10 mouse cellular contexts compared by ENCODE assay signal in the genomic region with DNA sequence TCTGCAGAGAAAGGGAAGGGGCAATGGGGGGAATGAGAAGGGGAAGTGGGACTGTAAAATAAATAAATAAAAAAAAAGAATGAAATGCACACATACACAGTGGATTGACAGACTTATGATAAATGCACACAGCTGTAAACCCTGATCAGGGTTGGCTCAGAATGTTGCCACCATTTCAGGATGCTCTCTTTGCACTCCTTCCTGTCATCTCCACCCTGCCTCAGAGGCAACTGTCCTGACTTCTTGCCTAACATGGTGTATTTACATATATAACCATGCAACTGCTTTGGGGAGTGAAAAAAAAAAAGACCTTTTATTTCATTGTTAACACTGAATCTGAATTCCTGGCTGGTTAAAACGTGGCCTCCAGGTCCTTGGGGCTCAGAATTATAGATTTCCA.
DNase-seq lines count a peak whose midpoint lies in the region; ATAC-seq and TF ChIP-seq lines count a peak whose summit lies in the region.
"Had no signal": no experiment of that assay in that cellular context is flagged by ENCODE, and none has a peak within 500 bp of the region (broad histone marks: within the 10 kb centered on the region; RNA-seq: fewer than 3 reads in every experiment).

No protein-coding gene starts in this region.

- no peak overlapping the region for H3K4me3 ChIP-seq in heart, embryonic 14.5 days (ENCODE audit: control insufficient read depth in 1 of 2, insufficient read depth in 1 of 2, low read depth in 1 of 2, low read length in 2 of 2)
- H3K4me3 ChIP-seq in midbrain, embryonic 11.5 days (ENCODE audit: low read depth, low read length) = no peak overlapping the region
- no peak overlapping the region for H3K4me3 ChIP-seq in midbrain, embryonic 10.5 days
- no peak overlapping the region for H3K4me3 ChIP-seq in macrophage (ENCODE audit: inconsistent target)
- no peak overlapping the region for H3K4me3 ChIP-seq in stomach, postnatal 0 days (ENCODE audit: low read depth, low read length)
- H3K4me3 ChIP-seq: liver, embryonic 15.5 days had no signal

- DNase-seq in heart, adult 11 months = no peak
- peak; percentile 85 for DNase-seq in midbrain, embryonic 11.5 days (ENCODE audit: low spot score, missing footprints)
- DNase-seq in midbrain, embryonic 10.5 days (ENCODE audit: low spot score) = no peak
- no peak for DNase-seq in stomach, postnatal 0 days (ENCODE audit: low spot score)
- DNase-seq in right cerebral cortex, postnatal 14 days = no peak
- DNase-seq: thymus, adult 2 months had no signal

- no peak for TF ChIP-seq EP300 in stomach, postnatal 0 days (optimal IDR thresholded peaks at IDR 0.05)

- H3K4me2 ChIP-seq in heart, embryonic 14.5 days (ENCODE audit: low read length) = peak overlapping the region; percentile 62
- H3K4me2 ChIP-seq in midbrain, embryonic 11.5 days = no peak overlapping the region
- peak overlapping the region; percentile 53 for H3K4me2 ChIP-seq in stomach, postnatal 0 days (replicated peaks; ENCODE audit: low read depth)

- H3K27me3 ChIP-seq in heart, embryonic 14.5 days (ENCODE audit: control insufficient read depth, insufficient read depth, low read length) = no peaks in the 10 kb centered on the region
- no peaks in the 10 kb centered on the region for H3K27me3 ChIP-seq in midbrain, embryonic 11.5 days (ENCODE audit: control insufficient read depth, insufficient read depth, low read length)
- peaks cover 8% of the 10 kb centered on the region; the same call in 1 of the 2 replicates for H3K27me3 ChIP-seq in midbrain, embryonic 10.5 days (ENCODE audit: low read depth, poor library complexity, severe bottlenecking)
- H3K27me3 ChIP-seq in stomach, postnatal 0 days (ENCODE audit: control insufficient read depth, insufficient read depth, low read length) = no peaks in the 10 kb centered on the region
- H3K27me3 ChIP-seq: liver, embryonic 15.5 days had no signal

- no peaks in the 10 kb centered on the region for H3K9me3 ChIP-seq in heart, embryonic 14.5 days (ENCODE audit: control insufficient read depth, low read length)
- H3K9me3 ChIP-seq in midbrain, embryonic 11.5 days (ENCODE audit: control insufficient read depth, low read length) = no peaks in the 10 kb centered on the region
- H3K9me3 ChIP-seq in midbrain, embryonic 10.5 days (replicated peaks) = no peaks in the 10 kb centered on the region
- H3K9me3 ChIP-seq in stomach, postnatal 0 days (ENCODE audit: control insufficient read depth, low read length) = no peaks in the 10 kb centered on the region
- H3K9me3 ChIP-seq: liver, embryonic 15.5 days had no signal

- TF ChIP-seq CTCF in stomach, postnatal 0 days (IDR thresholded peaks at IDR 0.05; ENCODE audit: low read depth) = no peak

- 28% methylated on average over 1 of the region's 1 CpGs for WGBS in heart, embryonic 14.5 days
- 24% methylated on average over 1 of the region's 1 CpGs for WGBS in midbrain, embryonic 11.5 days
- WGBS in midbrain, embryonic 10.5 days = 20% methylated on average over 1 of the region's 1 CpGs
- 17% methylated on average over 1 of the region's 1 CpGs for WGBS in macrophage (ENCODE audit: missing documents)
- 13% methylated on average over 1 of the region's 1 CpGs for WGBS in stomach, postnatal 0 days

- no peak overlapping the region for H3K27ac ChIP-seq in heart, embryonic 14.5 days (replicated peaks in 1 of 2; ENCODE audit: control insufficient read depth in 1 of 2, insufficient read depth in 1 of 2, low read depth in 2 of 2, low read length in 2 of 2)
- no peak overlapping the region for H3K27ac ChIP-seq in midbrain, embryonic 11.5 days (ENCODE audit: low read depth, low read length)
- no peak overlapping the region for H3K27ac ChIP-seq in midbrain, embryonic 10.5 days (replicated peaks)
- 0 out of 2 replicates have a peak overlapping the region, but pooled peaks have one; percentile 33 for H3K27ac ChIP-seq in macrophage
- no peak overlapping the region for H3K27ac ChIP-seq in stomach, postnatal 0 days (replicated peaks)
- H3K27ac ChIP-seq: liver, embryonic 15.5 days had no signal

- H3K36me3 ChIP-seq in heart, embryonic 14.5 days (ENCODE audit: control insufficient read depth, insufficient read depth, low read length) = no peaks in the 10 kb centered on the region
- no peaks in the 10 kb centered on the region for H3K36me3 ChIP-seq in midbrain, embryonic 11.5 days (ENCODE audit: control insufficient read depth, insufficient read depth, low read length)
- no peaks in the 10 kb centered on the region for H3K36me3 ChIP-seq in midbrain, embryonic 10.5 days
- H3K36me3 ChIP-seq in macrophage (ENCODE audit: inconsistent target) = no peaks in the 10 kb centered on the region
- H3K36me3 ChIP-seq in stomach, postnatal 0 days (ENCODE audit: control insufficient read depth, insufficient read depth, low read length) = no peaks in the 10 kb centered on the region
- H3K36me3 ChIP-seq: liver, embryonic 15.5 days had no signal

- H3K79me2 ChIP-seq in macrophage (ENCODE audit: inconsistent target) = no peaks in the 10 kb centered on the region

- H3K4me1 ChIP-seq in heart, embryonic 14.5 days (ENCODE audit: control insufficient read depth in 2 of 2, insufficient read depth in 2 of 2, low read length in 2 of 2) = peaks cover 2 to 9% of the 10 kb centered on the region in 2 experiments; a peak in 3 of 4 replicates
- peaks cover 4% of the 10 kb centered on the region for H3K4me1 ChIP-seq in midbrain, embryonic 11.5 days (ENCODE audit: control insufficient read depth, insufficient read depth, low read length)
- H3K4me1 ChIP-seq in midbrain, embryonic 10.5 days = peaks cover 11% of the 10 kb centered on the region
- H3K4me1 ChIP-seq in stomach, postnatal 0 days (replicated peaks; ENCODE audit: control insufficient read depth, insufficient read depth) = 0 out of 2 replicates have a peak, but pooled peaks cover 3% of the 10 kb centered on the region
- H3K4me1 ChIP-seq: liver, embryonic 15.5 days had no signal

- H3K9ac ChIP-seq in heart, embryonic 14.5 days (ENCODE audit: low read length) = no peak overlapping the region
- no peak overlapping the region for H3K9ac ChIP-seq in midbrain, embryonic 11.5 days (ENCODE audit: low read length)
- no peak overlapping the region for H3K9ac ChIP-seq in stomach, postnatal 0 days (ENCODE audit: low read length)
- H3K9ac ChIP-seq: liver, embryonic 15.5 days had no signal

- no peak for ATAC-seq in heart, embryonic 14.5 days (ENCODE audit: insufficient number of reproducible peaks, insufficient read depth, low FRiP score, low read depth)
- ATAC-seq in midbrain, embryonic 11.5 days (ENCODE audit: low FRiP score) = no peak
- no peak for ATAC-seq in stomach, postnatal 0 days (ENCODE audit: low FRiP score, low TSS enrichment)
- ATAC-seq in erythroblast, adult 5-6 weeks (replicated peaks; ENCODE audit: low FRiP score, poor library complexity, severe bottlenecking) = no peak
